Mouse (Mus musculus): ENCODE measurements around the gene Dnal1.

DNA sequence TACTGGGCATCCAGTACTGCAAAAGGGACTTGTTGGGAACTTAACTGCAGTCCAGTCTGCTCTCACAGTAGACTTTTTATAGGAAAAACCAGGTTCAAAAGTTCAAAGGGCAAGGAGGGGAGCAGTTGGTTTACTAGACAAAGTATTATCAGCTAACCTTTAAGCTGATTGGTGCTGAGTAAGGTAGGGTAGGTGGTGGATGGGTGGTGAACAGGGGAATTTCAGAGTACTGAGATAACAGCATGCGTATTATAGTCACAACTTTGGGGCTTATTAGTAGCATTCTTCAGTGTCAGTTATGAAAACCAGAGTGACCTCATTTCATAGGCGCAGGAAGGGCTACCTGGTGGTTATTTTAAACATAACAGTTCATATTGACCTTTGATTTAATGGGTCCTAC lies 14.6 kb upstream of the Dnal1 start:
- no peak for TF ChIP-seq GATA1 (IDR thresholded peaks at IDR 0.05; ENCODE audit: low read length)
- no peak for TF ChIP-seq TAL1 (IDR thresholded peaks at IDR 0.05; ENCODE audit: low read length)

Measured in erythroblast, embryonic 14.5 days (primary cell).